Mouse (Mus musculus): ENCODE measurements around the gene Ppp2r2d. TPM values are rescaled to one million over a fixed set of nuclear protein-coding genes. Genes with fewer than 3 reads are reported as not detected.

Ppp2r2d gene
- polyA plus RNA-seq, 1 experiment from 2014 or later = 72.0 TPM

- Histone ChIP-seq H3K9me3 (replicated peaks; ENCODE audit: control insufficient read depth, low read length) (no peaks in the 10 kb centered on the region), H3K4me3 (ENCODE audit: low read depth, low read length) (no peak overlapping the region), H3K9ac (replicated peaks; ENCODE audit: low read length) (no peak overlapping the region), H3K36me3 (replicated peaks; ENCODE audit: control insufficient read depth, insufficient read depth, low read depth, low read length) (no peaks in the 10 kb centered on the region), H3K27ac (replicated peaks; ENCODE audit: low read depth, low read length) (no peak overlapping the region), H3K27me3 (ENCODE audit: control insufficient read depth, insufficient read depth, low read length) (no peaks in the 10 kb centered on the region), H3K4me2 (ENCODE audit: low read depth, low read length) (no peak overlapping the region), H3K4me1 (ENCODE audit: control insufficient read depth, insufficient read depth, low read length) (no peaks in the 10 kb centered on the region; the same call in 1 of the 2 replicates)
- ATAC-seq (replicated peaks; ENCODE audit: insufficient number of reproducible peaks, low FRiP score, low TSS enrichment, low read depth) (no peak), DNase-seq (ENCODE audit: low spot score) (no peak)
- WGBS = 79% methylated on average over 3 of the region's 3 CpGs
Measured at GRCm38 (mm10) chr7:138913616-138914015, 67.7 kb downstream of the Ppp2r2d start.

- ATAC-seq (replicated peaks; ENCODE audit: insufficient number of reproducible peaks, low FRiP score, low TSS enrichment, low read depth) = peak; percentile 70; the same call in 1 of the 2 replicates
- WGBS = 3% methylated on average over 26 of the region's 26 CpGs
- Histone ChIP-seq H3K9ac (replicated peaks; ENCODE audit: low read length) (peak overlapping the region; percentile 29), H3K27me3 (ENCODE audit: control insufficient read depth, insufficient read depth, low read length) (no peaks in the 10 kb centered on the region), H3K27ac (replicated peaks; ENCODE audit: low read depth, low read length) (no peak overlapping the region), H3K9me3 (replicated peaks; ENCODE audit: control insufficient read depth, low read length) (no peaks in the 10 kb centered on the region), H3K36me3 (replicated peaks; ENCODE audit: control insufficient read depth, insufficient read depth, low read depth, low read length) (no peaks in the 10 kb centered on the region), H3K4me2 (ENCODE audit: low read depth, low read length) (peak overlapping the region; percentile 62), H3K4me1 (ENCODE audit: control insufficient read depth, insufficient read depth, low read length) (no peaks in the 10 kb centered on the region), H3K4me3 (ENCODE audit: low read depth, low read length) (peak overlapping the region; percentile 22)
- DNase-seq (ENCODE audit: low spot score) = peak; percentile 54
Measured at GRCm38 (mm10) chr7:138919156-138919944, 73.5 kb downstream of the Ppp2r2d start.

- Histone ChIP-seq H3K4me1 (ENCODE audit: control insufficient read depth, insufficient read depth, low read length) (no peaks in the 10 kb centered on the region), H3K27ac (replicated peaks; ENCODE audit: low read depth, low read length) (no peak overlapping the region), H3K36me3 (replicated peaks; ENCODE audit: control insufficient read depth, insufficient read depth, low read depth, low read length) (no peaks in the 10 kb centered on the region), H3K4me2 (ENCODE audit: low read depth, low read length) (no peak overlapping the region), H3K9ac (replicated peaks; ENCODE audit: low read length) (no peak overlapping the region), H3K27me3 (ENCODE audit: control insufficient read depth, insufficient read depth, low read length) (no peaks in the 10 kb centered on the region), H3K9me3 (replicated peaks; ENCODE audit: control insufficient read depth, low read length) (no peaks in the 10 kb centered on the region), H3K4me3 (ENCODE audit: low read depth, low read length) (no peak overlapping the region)
- ATAC-seq (replicated peaks; ENCODE audit: insufficient number of reproducible peaks, low FRiP score, low TSS enrichment, low read depth) (no peak), DNase-seq (ENCODE audit: low spot score) (no peak)
- 97% methylated on average over 8 of the region's 8 CpGs for WGBS
Measured at GRCm38 (mm10) chr7:138921611-138922010, 75.7 kb downstream of the Ppp2r2d start.

GRCm38 (mm10) chr7:138923756-138924425, 78.0 kb downstream of the Ppp2r2d start:
- ATAC-seq (replicated peaks; ENCODE audit: insufficient number of reproducible peaks, low FRiP score, low TSS enrichment, low read depth) (no peak), DNase-seq (ENCODE audit: low spot score) (peak; percentile 67)
- Histone ChIP-seq H3K9ac (replicated peaks; ENCODE audit: low read length) (no peak overlapping the region), H3K27me3 (ENCODE audit: control insufficient read depth, insufficient read depth, low read length) (no peaks in the 10 kb centered on the region), H3K9me3 (replicated peaks; ENCODE audit: control insufficient read depth, low read length) (no peaks in the 10 kb centered on the region), H3K4me3 (ENCODE audit: low read depth, low read length) (no peak overlapping the region), H3K36me3 (replicated peaks; ENCODE audit: control insufficient read depth, insufficient read depth, low read depth, low read length) (no peaks in the 10 kb centered on the region), H3K27ac (replicated peaks; ENCODE audit: low read depth, low read length) (no peak overlapping the region), H3K4me1 (ENCODE audit: control insufficient read depth, insufficient read depth, low read length) (no peaks in the 10 kb centered on the region), H3K4me2 (ENCODE audit: low read depth, low read length) (no peak overlapping the region)
- 12% methylated on average over 3 of the region's 3 CpGs for WGBS

GRCm38 (mm10) chr7:138928456-138928855, 82.6 kb downstream of the Ppp2r2d start:
- DNase-seq (ENCODE audit: low spot score) (no peak), ATAC-seq (replicated peaks; ENCODE audit: insufficient number of reproducible peaks, low FRiP score, low TSS enrichment, low read depth) (no peak)
- WGBS = 92% methylated on average over 4 of the region's 4 CpGs
- H3K4me2 ChIP-seq (ENCODE audit: low read depth, low read length) = no peak overlapping the region
- no peak overlapping the region for H3K4me3 ChIP-seq (ENCODE audit: low read depth, low read length)
- no peaks in the 10 kb centered on the region for H3K36me3 ChIP-seq (replicated peaks; ENCODE audit: control insufficient read depth, insufficient read depth, low read depth, low read length)
- H3K27me3 ChIP-seq (ENCODE audit: control insufficient read depth, insufficient read depth, low read length) = no peaks in the 10 kb centered on the region; the same call in 1 of the 2 replicates
- H3K4me1 ChIP-seq (ENCODE audit: control insufficient read depth, insufficient read depth, low read length) = no peaks in the 10 kb centered on the region
- no peaks in the 10 kb centered on the region for H3K9me3 ChIP-seq (replicated peaks; ENCODE audit: control insufficient read depth, low read length)
- H3K9ac ChIP-seq (replicated peaks; ENCODE audit: low read length) = no peak overlapping the region
- H3K27ac ChIP-seq (replicated peaks; ENCODE audit: low read depth, low read length) = no peak overlapping the region

Other genes with a start within 250 kb of the Ppp2r2d start
- gene Mapk1ip1, start 194 bp downstream of the Ppp2r2d start, polyA plus RNA-seq (2014; fragmentation: Nextera tagmentation; extraction: Ambion mirVana) = 12.4 and 13.6 TPM in 2 replicates
- gene Bnip3, start 63.4 kb downstream of the Ppp2r2d start, polyA plus RNA-seq (2014; fragmentation: Nextera tagmentation; extraction: Ambion mirVana) = 110 and 111 TPM in 2 replicates
- gene Jakmip3, start 94.7 kb downstream of the Ppp2r2d start, polyA plus RNA-seq (2014; fragmentation: Nextera tagmentation; extraction: Ambion mirVana) = 0.80 and 1.1 TPM in 2 replicates
- gene Dpysl4, start 239.9 kb downstream of the Ppp2r2d start, polyA plus RNA-seq (2014; fragmentation: Nextera tagmentation; extraction: Ambion mirVana) = 55.6 and 70.4 TPM in 2 replicates

All from embryonic facial prominence, embryonic 11.5 days (tissue).